Mouse (Mus musculus) testis, adult 2 months (tissue): Measurements from ENCODE around the gene Taf3.

ENCODE experiments used
- CTCF ChIP-seq: fragments of 200-500 bp; IDR thresholded peaks from 2 replicates; pipeline ENCODE4 v1.5.1; 2012; ENCODE audit warnings: low read depth, mild to moderate bottlenecking, inconsistent platforms, low read length, moderate library complexity; ENCODE audit not compliant: control insufficient read depth, insufficient read depth, insufficient replicate concordance
- POLR2A ChIP-seq: fragments of 200-500 bp; IDR thresholded peaks from 2 replicates; pipeline ENCODE4 v1.6.1; 2012; ENCODE audit warnings: low read depth, mild to moderate bottlenecking, inconsistent platforms, low read length, moderate library complexity; ENCODE audit not compliant: control insufficient read depth

DNA sequence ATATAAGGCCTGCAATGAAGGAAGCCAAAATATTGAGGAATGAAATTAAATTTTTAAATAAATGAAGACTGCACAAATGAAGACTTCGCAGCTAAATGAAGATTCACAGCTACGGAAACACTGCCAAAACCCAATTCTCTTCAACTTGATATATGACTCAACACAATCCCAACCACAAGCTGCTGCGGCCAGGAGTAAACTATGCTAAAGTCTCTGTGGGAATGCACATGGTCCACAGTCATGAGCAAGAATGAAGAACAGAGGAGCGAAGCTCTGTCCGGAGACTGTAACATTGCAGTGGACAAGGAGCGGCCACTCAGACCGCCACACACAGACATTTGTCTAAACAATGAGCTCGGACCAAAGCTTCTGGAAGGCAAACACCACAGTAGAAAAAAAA, 28.3 kb upstream of the Taf3 start:
- TF ChIP-seq CTCF (no peak), POLR2A (no peak)
